Mouse (Mus musculus): ENCODE data around the gene Slc27a4. TPM values are rescaled to one million over a fixed set of nuclear protein-coding genes. Genes with fewer than 3 reads are reported as not detected.
"Not testable (repeated sequence)": the region's sequence is repeated elsewhere in the genome, so short reads cannot be mapped to it uniquely, and the experiment has no call there.

The Slc27a4 gene
- polyA plus RNA-seq, 1 experiment: 8.7 TPM

- no peak overlapping the region for H3K9ac ChIP-seq (ENCODE audit: low read depth, poor library complexity, severe bottlenecking)
- H3K36me3 ChIP-seq (ENCODE audit: control insufficient read depth, insufficient read depth, low read length, poor library complexity, severe bottlenecking): peaks cover 6% of the 10 kb centered on the region
- no peak overlapping the region for H3K4me3 ChIP-seq (ENCODE audit: low read depth, low read length)
- peaks cover 7% of the 10 kb centered on the region for H3K4me1 ChIP-seq (ENCODE audit: control insufficient read depth, insufficient read depth, low read length)
- H3K9me3 ChIP-seq (replicated peaks; ENCODE audit: control insufficient read depth, insufficient read depth, low read length, poor library complexity, severe bottlenecking): no peaks in the 10 kb centered on the region
- TF ChIP-seq CTCF (IDR thresholded peaks at IDR 0.05; ENCODE audit: low read depth, low read length): no peak
- no peak for TF ChIP-seq POLR2A (IDR thresholded peaks at IDR 0.05; ENCODE audit: insufficient read depth, low read length)
- no peak for TF ChIP-seq EP300 (IDR thresholded peaks at IDR 0.05; ENCODE audit: insufficient read depth, low read depth, low read length)
- H3K27ac ChIP-seq (ENCODE audit: insufficient read depth, low read length): no peak overlapping the region
- no peaks in the 10 kb centered on the region for H3K27me3 ChIP-seq (ENCODE audit: control insufficient read depth, insufficient read depth, low read length, poor library complexity, severe bottlenecking)
Observed at GRCm38 (mm10) chr2:29771611-29772461, 30.6 kb upstream of the Slc27a4 start.

GRCm38 (mm10) chr2:29773323-29773722 is 29.1 kb upstream of the Slc27a4 start:
- H3K4me3 ChIP-seq (ENCODE audit: low read depth, low read length): no peak overlapping the region
- H3K27ac ChIP-seq (ENCODE audit: insufficient read depth, low read length): no peak overlapping the region
- peaks cover 20% of the 10 kb centered on the region for H3K36me3 ChIP-seq (ENCODE audit: control insufficient read depth, insufficient read depth, low read length, poor library complexity, severe bottlenecking)
- no peaks in the 10 kb centered on the region for H3K9me3 ChIP-seq (replicated peaks; ENCODE audit: control insufficient read depth, insufficient read depth, low read length, poor library complexity, severe bottlenecking)
- TF ChIP-seq POLR2A (IDR thresholded peaks at IDR 0.05; ENCODE audit: insufficient read depth, low read length): no peak
- TF ChIP-seq CTCF (IDR thresholded peaks at IDR 0.05; ENCODE audit: low read depth, low read length): no peak
- no peak for TF ChIP-seq EP300 (IDR thresholded peaks at IDR 0.05; ENCODE audit: insufficient read depth, low read depth, low read length)
- H3K9ac ChIP-seq (ENCODE audit: low read depth, poor library complexity, severe bottlenecking): no peak overlapping the region
- H3K4me1 ChIP-seq (ENCODE audit: control insufficient read depth, insufficient read depth, low read length): peaks cover 5% of the 10 kb centered on the region
- H3K27me3 ChIP-seq (ENCODE audit: control insufficient read depth, insufficient read depth, low read length, poor library complexity, severe bottlenecking): no peaks in the 10 kb centered on the region

GRCm38 (mm10) chr2:29781256-29781655 is 21.2 kb upstream of the Slc27a4 start:
- peaks cover 88% of the 10 kb centered on the region for H3K36me3 ChIP-seq (ENCODE audit: control insufficient read depth, insufficient read depth, low read length, poor library complexity, severe bottlenecking)
- H3K27ac ChIP-seq (ENCODE audit: insufficient read depth, low read length); H3K4me1 ChIP-seq (ENCODE audit: control insufficient read depth, insufficient read depth, low read length); H3K9ac ChIP-seq (ENCODE audit: low read depth, poor library complexity, severe bottlenecking); H3K9me3 ChIP-seq (replicated peaks; ENCODE audit: control insufficient read depth, insufficient read depth, low read length, poor library complexity, severe bottlenecking); H3K4me3 ChIP-seq (ENCODE audit: low read depth, low read length); H3K27me3 ChIP-seq (ENCODE audit: control insufficient read depth, insufficient read depth, low read length, poor library complexity, severe bottlenecking): not testable (repeated sequence)

GRCm38 (mm10) chr2:29784290-29784689 is 18.1 kb upstream of the Slc27a4 start:
- Histone ChIP-seq H3K27me3 (ENCODE audit: control insufficient read depth, insufficient read depth, low read length, poor library complexity, severe bottlenecking) (no peaks in the 10 kb centered on the region), H3K4me1 (ENCODE audit: control insufficient read depth, insufficient read depth, low read length) (peaks cover 6% of the 10 kb centered on the region), H3K27ac (ENCODE audit: insufficient read depth, low read length) (no peak overlapping the region), H3K36me3 (ENCODE audit: control insufficient read depth, insufficient read depth, low read length, poor library complexity, severe bottlenecking) (peaks cover 64% of the 10 kb centered on the region), H3K9me3 (replicated peaks; ENCODE audit: control insufficient read depth, insufficient read depth, low read length, poor library complexity, severe bottlenecking) (peaks cover 3% of the 10 kb centered on the region; the same call in 1 of the 2 replicates), H3K4me3 (ENCODE audit: low read depth, low read length) (no peak overlapping the region), H3K9ac (ENCODE audit: low read depth, poor library complexity, severe bottlenecking) (no peak overlapping the region)
- no peak for TF ChIP-seq POLR2A (IDR thresholded peaks at IDR 0.05; ENCODE audit: insufficient read depth, low read length)
- no peak for TF ChIP-seq CTCF (IDR thresholded peaks at IDR 0.05; ENCODE audit: low read depth, low read length)
- TF ChIP-seq EP300 (IDR thresholded peaks at IDR 0.05; ENCODE audit: insufficient read depth, low read depth, low read length): no peak

GRCm38 (mm10) chr2:29787104-29787917 is 15.1 kb upstream of the Slc27a4 start, which contains the start of gene Coq4:
Gene Coq4 (plus strand): TSS chr2:29787493.
- H3K9ac ChIP-seq (ENCODE audit: low read depth, poor library complexity, severe bottlenecking): peak within 1 kb of the TSS; percentile 56
- H3K27me3 ChIP-seq (ENCODE audit: control insufficient read depth, insufficient read depth, low read length, poor library complexity, severe bottlenecking): no peaks in the 10 kb centered on the region
- peak within 1 kb of the TSS; percentile 8; the same call in 1 of the 2 replicates for H3K27ac ChIP-seq (ENCODE audit: insufficient read depth, low read length)
- peaks cover 6% of the 10 kb centered on the region for H3K4me1 ChIP-seq (ENCODE audit: control insufficient read depth, insufficient read depth, low read length)
- no peaks in the 10 kb centered on the region for H3K9me3 ChIP-seq (replicated peaks; ENCODE audit: control insufficient read depth, insufficient read depth, low read length, poor library complexity, severe bottlenecking)
- peak within 1 kb of the TSS; percentile 94 for H3K4me3 ChIP-seq (ENCODE audit: low read depth, low read length)
- peaks cover 39% of the 10 kb centered on the region for H3K36me3 ChIP-seq (ENCODE audit: control insufficient read depth, insufficient read depth, low read length, poor library complexity, severe bottlenecking)
- peak; percentile 76 for TF ChIP-seq POLR2A (IDR thresholded peaks at IDR 0.05; ENCODE audit: insufficient read depth, low read length)
- TF ChIP-seq CTCF (IDR thresholded peaks at IDR 0.05; ENCODE audit: low read depth, low read length): no peak
- 0 out of 2 replicates have a peak, but pooled peaks have one; percentile 41 for TF ChIP-seq EP300 (IDR thresholded peaks at IDR 0.05; ENCODE audit: insufficient read depth, low read depth, low read length)

Measured in ES-Bruce4 (cell line).